Mouse (Mus musculus): ENCODE data around the gene Vmn1r139. TPM values are rescaled to one million over a fixed set of nuclear protein-coding genes. Genes with fewer than 3 reads are reported as not detected.
"Not testable (repeated sequence)": the region's sequence is repeated elsewhere in the genome, so short reads cannot be mapped to it uniquely, and the experiment has no call there.

Vmn1r139 gene
- not detected for total RNA-seq (2018; cell fraction: chromatin; rRNA removed)
- not detected for total RNA-seq (2018; cell fraction: cytosol; rRNA removed)
- total RNA-seq (2018; cell fraction: nucleus; rRNA removed): not detected
- not detected in 3 replicates for polyA plus RNA-seq (2018)

- H3K4me3 ChIP-seq (ENCODE audit: inconsistent target); H3K27ac ChIP-seq; H3K36me3 ChIP-seq (ENCODE audit: inconsistent target); H3K79me2 ChIP-seq (ENCODE audit: inconsistent target): not testable (repeated sequence)
- no CpG with 5 or more reads among the region's 7 CpGs for WGBS (ENCODE audit: missing documents)
These were observed at the start of gene Vmn1r139 for GRCm38 (mm10) chr7:22068757-22069156. Gene Vmn1r139, plus strand, starts transcription at chr7:22069057.

- WGBS (ENCODE audit: missing documents): no CpG with 5 or more reads among the region's 2 CpGs
These were observed 40.1 kb upstream of the Vmn1r139 start, which contains the start of gene Vmn1r138 for GRCm38 (mm10) chr7:22028797-22029196. Gene Vmn1r138, minus strand, starts transcription at chr7:22028897.

DNA sequence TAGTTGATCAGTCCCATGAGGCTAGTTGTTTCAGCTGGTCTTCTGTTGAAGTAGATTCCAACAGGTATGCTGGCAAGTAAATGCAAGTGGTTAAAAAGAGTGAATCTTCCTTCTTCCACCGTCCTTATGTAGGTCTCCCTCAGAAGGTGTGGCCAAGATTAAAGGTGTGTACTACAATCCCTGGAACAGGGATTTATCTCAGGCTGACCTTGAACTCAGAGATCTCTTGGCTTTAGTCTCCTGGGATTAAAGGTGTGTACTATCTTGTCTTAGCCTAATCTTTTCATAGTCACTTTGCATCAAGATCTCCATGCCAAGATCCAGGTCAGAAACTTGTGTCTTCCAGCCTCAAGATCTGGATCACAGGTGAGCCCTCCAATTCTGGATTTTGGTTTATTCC, 12.7 kb upstream of the Vmn1r139 start, which contains the start of gene Gm6176:
TSS of gene Gm6176 (minus strand) at position 101 of the 400 bp plus-strand sequence.
- WGBS (ENCODE audit: missing documents): no CpG with 5 or more reads among the region's 1 CpGs
- not testable (repeated sequence) for H3K36me3 ChIP-seq (ENCODE audit: inconsistent target)

More at GRCm38 (mm10) chr7:22028797-22029196, 40.1 kb upstream of the Vmn1r139 start, which contains the start of gene Vmn1r138:
- not testable (repeated sequence) for H3K79me2 ChIP-seq (ENCODE audit: inconsistent target); H3K4me3 ChIP-seq (ENCODE audit: inconsistent target); H3K27ac ChIP-seq; H3K36me3 ChIP-seq (ENCODE audit: inconsistent target)

DNA sequence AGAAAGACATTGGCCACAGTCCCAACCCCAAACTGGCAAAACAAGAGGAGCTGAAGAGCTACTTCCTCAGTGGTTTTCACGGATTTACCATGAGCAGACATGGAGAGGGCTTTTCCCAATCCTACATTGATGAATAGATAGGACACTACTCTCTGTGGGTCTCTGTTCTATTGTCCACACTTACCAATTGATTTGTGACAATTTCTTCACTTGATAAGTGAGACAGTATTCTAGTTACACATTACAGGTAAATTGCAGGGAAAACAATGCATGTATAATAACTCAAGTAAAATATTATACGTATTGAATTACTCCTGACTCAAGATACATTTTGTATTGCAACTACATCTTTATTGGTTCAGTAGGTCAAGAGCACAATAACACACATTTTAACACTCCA, 49.3 kb downstream of the Vmn1r139 start, which contains the start of gene Gm16451:
TSS of gene Gm16451 (minus strand) at position 101 of the 400 bp plus-strand sequence.
- no CpG with 5 or more reads among the region's 2 CpGs for WGBS (ENCODE audit: missing documents)
- H3K36me3 ChIP-seq (ENCODE audit: inconsistent target); H3K4me3 ChIP-seq (ENCODE audit: inconsistent target): not testable (repeated sequence)

More for the DNA sequence above, 12.7 kb upstream of the Vmn1r139 start, which contains the start of gene Gm6176:
- not testable (repeated sequence) for H3K4me3 ChIP-seq (ENCODE audit: inconsistent target); H3K27ac ChIP-seq; H3K79me2 ChIP-seq (ENCODE audit: inconsistent target)

GRCm38 (mm10) chr7:22134641-22135040, 65.8 kb downstream of the Vmn1r139 start, which contains the start of gene Gm10666:
Gene Gm10666, minus strand, starts transcription at chr7:22134741.
- not testable (repeated sequence) for H3K79me2 ChIP-seq (ENCODE audit: inconsistent target); H3K27ac ChIP-seq; H3K4me3 ChIP-seq (ENCODE audit: inconsistent target); H3K36me3 ChIP-seq (ENCODE audit: inconsistent target)
- no CpG with 5 or more reads among the region's 5 CpGs for WGBS (ENCODE audit: missing documents)

More for the DNA sequence above, 49.3 kb downstream of the Vmn1r139 start, which contains the start of gene Gm16451:
- not testable (repeated sequence) for H3K79me2 ChIP-seq (ENCODE audit: inconsistent target); H3K27ac ChIP-seq

Other genes starting within 250 kb of the Vmn1r139 start
- gene Vmn1r135, start 236.7 kb upstream of the Vmn1r139 start, polyA plus RNA-seq (2018): not detected in 3 replicates
- not detected in 3 replicates for gene Gm5725, start 224.8 kb upstream of the Vmn1r139 start, polyA plus RNA-seq (2018)
- not detected in 3 replicates for gene Gm5891, start 147.8 kb upstream of the Vmn1r139 start, polyA plus RNA-seq (2018)
- gene Vmn1r137, start 74.5 kb upstream of the Vmn1r139 start, polyA plus RNA-seq (2018): not detected in 3 replicates
- gene Vmn1r138, start 40.2 kb upstream of the Vmn1r139 start, polyA plus RNA-seq (2018): not detected in 3 replicates
- gene Gm6176, start 12.8 kb upstream of the Vmn1r139 start, polyA plus RNA-seq (2018): not detected in 3 replicates
- not detected in 3 replicates for gene Gm16451, start 49.2 kb downstream of the Vmn1r139 start, polyA plus RNA-seq (2018)
- not detected in 3 replicates for gene Gm10666, start 65.7 kb downstream of the Vmn1r139 start, polyA plus RNA-seq (2018)
- gene Vmn1r142, start 95.0 kb downstream of the Vmn1r139 start, polyA plus RNA-seq (2018): not detected in 3 replicates
- gene Vmn1r143, start 120.3 kb downstream of the Vmn1r139 start, polyA plus RNA-seq (2018): not detected in 3 replicates
- not detected in 3 replicates for gene Gm8653, start 132.2 kb downstream of the Vmn1r139 start, polyA plus RNA-seq (2018)
- not detected in 3 replicates for gene Gm8453, start 160.4 kb downstream of the Vmn1r139 start, polyA plus RNA-seq (2018)